Mouse (Mus musculus): ENCODE measurements around the gene Pdx1.

- no peak for TF ChIP-seq TAL1 (conservative IDR thresholded peaks at IDR 0.05; ENCODE audit: low read depth, low read length)
- TF ChIP-seq GATA1 (IDR thresholded peaks at IDR 0.05; ENCODE audit: borderline replicate concordance, low read length) = no peak
- TF ChIP-seq CTCF (IDR thresholded peaks at IDR 0.05; ENCODE audit: low read depth, low read length) = no peak
- TF ChIP-seq GATA2 (IDR thresholded peaks at IDR 0.05; ENCODE audit: borderline replicate concordance, low read depth, low read length) = no peak
- no peak for TF ChIP-seq POLR2AphosphoS5 (IDR thresholded peaks at IDR 0.05; ENCODE audit: insufficient replicate concordance, low read depth, low read length)
Measured at GRCm38 (mm10) chr5:147263945-147264344, 5.8 kb upstream of the Pdx1 start.
